Mouse (Mus musculus) T-helper 2 cell (primary cell): ENCODE results near the gene Hist1h2bc.

ENCODE experiments used
- in situ Hi-C: fragments of 300-600 bp; cut with MboI, MseI; formaldehyde crosslinking; loops from one replicate; pipeline ENCODE4 v1.15.1; 2025; ENCODE audit warnings: high pct_unique_total_duplicates

The Hist1h2bc gene

DNA sequence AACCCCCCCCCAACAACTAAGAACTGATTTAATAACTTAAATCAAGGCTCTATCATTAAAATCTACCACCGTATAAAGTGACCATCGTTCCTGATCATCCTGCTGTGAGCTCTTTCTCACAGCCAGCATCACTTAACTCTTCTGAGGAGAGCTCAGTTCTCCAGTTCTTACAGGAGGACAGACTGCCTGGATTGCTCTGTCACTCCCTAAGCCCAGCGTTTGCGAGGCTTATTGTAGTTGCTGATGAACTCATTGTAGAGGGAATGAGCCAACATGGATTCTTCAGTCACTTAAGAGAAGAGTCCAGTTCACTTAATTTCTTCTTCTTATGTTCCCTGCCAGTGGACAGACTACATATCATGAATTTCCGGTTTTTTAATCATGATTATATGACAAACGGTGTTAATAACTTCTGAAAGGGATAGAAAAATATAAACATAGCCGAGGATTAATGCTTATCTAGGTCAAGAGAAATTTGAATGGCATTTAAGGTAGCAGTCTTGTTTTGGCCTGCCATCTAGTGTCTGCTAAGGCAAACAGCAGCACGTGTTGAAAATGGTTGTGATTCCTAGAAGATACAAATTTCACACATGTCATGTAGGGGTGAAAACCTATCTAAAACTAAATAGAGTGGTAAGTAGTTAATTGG lies 48.3 kb downstream of the Hist1h2bc start:
- in situ Hi-C loops: loop anchor here (5.0 kb wide), 1 partner anchor 35 kb away; the partner anchor contains the start of genes Hist1h1t and Hist1h4c

DNA sequence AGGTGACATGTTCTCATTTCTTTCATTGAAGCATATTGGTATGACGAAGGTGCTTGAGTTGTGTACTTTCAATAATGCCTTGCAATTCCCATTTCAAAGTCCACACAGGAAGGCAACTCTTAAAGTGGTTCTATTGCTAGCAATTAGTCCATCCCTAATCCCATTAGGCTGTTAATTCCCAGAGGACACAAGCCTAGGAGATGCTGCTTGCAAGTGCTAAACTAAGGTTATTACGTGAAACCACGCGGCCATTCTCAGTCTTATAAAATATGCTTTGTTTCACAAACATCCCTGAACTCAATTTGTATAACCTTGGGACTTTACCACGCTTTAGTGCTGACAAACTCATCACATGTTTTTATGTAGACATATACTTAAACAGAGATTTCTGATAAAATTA lies 53.1 kb downstream of the Hist1h2bc start:
- in situ Hi-C loops: no loop called here

DNA sequence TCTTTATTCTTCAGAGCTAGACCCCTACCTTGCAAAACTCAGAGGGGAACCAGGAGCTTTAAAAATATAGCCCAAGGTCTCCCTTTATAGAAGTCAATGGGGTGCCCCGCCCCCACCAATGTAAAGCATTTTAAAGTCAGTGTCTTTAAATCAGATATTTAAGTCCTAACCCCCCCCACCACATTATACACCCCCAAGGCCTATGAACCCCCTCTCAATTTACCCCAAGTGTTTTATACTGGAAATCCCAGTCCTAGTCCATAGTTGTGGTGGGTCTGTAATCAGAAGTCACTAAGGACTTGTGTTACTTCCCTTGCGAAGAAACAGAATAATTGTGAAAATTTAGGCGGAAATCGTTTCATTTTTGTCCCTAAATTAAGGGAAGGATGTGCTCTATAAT lies 54.0 kb downstream of the Hist1h2bc start:
- in situ Hi-C loops: no loop called here

DNA sequence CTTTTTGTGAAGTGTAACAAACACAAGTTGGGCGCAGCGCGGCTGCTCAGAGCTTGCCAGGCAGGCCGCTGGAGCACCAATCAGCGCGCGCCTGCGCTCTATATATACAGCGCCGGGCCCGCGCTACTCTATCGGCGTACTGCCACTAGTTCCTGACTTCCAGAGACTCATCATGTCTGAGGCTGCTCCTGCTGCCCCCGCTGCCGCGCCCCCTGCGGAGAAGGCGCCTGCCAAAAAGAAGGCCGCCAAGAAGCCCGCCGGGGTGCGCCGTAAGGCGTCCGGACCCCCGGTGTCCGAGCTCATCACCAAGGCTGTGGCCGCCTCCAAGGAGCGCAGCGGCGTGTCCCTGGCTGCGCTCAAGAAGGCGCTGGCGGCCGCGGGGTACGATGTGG lies 54.7 kb downstream of the Hist1h2bc start, which contains the start of gene Hist1h1c:
Gene Hist1h1c (plus strand): TSS at position 132 of the 392 bp plus-strand sequence.
- in situ Hi-C loops: no loop called here

DNA sequence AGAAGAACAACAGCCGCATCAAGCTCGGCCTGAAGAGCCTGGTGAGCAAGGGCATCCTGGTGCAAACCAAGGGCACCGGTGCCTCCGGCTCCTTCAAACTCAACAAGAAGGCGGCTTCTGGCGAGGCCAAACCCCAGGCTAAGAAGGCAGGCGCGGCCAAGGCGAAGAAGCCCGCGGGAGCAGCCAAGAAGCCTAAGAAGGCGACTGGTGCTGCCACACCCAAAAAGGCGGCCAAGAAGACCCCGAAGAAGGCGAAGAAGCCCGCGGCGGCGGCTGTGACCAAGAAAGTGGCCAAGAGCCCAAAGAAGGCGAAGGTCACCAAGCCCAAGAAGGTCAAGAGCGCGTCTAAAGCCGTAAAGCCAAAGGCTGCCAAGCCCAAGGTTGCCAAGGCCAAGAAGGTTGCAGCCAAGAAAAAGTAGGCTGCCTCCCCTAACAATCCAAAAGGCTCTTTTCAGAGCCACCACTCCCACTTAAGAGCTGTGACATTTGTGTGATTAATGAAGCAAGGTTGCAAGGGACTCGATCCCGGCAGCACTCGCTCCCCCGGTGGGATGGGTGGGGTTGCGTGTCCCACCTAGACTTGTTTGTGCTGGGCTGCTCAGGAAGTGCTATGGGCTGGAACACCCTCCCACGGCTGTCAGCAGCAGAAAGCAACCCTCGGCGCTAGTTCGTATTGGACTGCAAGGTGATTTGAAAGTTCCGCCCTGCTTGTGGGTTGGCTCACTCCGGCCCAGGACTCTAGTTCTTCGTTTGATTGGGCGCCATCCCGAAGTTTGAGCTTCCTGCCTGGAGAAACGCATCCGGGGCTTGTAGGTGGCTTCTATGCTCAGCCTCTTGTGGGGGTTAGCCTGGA lies 55.3 kb downstream of the Hist1h2bc start:
- in situ Hi-C loops: no loop called here

DNA sequence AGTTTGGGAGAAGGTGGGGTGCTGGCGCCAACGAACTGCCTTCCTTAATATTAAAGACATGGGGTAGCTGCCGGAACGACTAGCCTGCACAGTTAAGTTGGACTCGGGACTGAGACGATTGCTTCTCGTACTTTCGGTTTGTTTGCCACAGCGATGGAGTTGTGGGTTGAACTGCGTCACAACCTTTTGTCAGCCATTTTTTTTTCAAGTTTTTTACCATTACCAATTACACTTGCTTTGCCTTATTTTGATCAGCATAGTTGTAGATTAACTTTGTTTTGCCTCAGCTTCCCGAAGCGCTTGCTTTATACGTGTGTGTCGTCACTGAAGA lies 55.9 kb downstream of the Hist1h2bc start:
- in situ Hi-C loops: no loop called here

DNA sequence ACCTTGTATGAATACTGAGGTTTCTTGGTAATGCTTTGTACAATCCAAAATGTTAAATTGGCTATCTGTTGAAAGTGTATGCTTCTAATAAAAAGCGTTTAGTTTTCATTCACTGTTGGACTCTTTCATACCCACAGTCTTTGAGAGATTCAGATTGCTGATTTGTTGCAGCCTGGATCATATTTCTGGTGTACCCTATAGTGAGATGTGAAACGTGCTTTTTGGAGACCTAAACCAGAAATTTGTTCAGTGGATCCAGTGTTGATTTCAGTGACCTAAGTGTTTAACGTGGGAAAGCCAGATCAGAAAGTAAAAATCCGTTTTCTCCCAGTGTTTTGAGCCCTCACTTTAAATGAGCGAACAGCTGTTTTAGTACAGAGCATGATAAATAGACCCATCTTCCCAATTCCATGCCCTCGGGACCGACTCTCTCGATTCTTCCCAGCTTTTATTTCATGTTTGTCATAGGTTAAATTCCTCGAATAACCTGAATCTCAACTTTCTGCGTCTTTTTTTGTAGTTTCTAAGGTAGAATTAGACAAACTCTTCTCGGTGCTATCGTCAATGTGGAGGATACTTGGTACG lies 56.3 kb downstream of the Hist1h2bc start:
- in situ Hi-C loops: no loop called here

DNA sequence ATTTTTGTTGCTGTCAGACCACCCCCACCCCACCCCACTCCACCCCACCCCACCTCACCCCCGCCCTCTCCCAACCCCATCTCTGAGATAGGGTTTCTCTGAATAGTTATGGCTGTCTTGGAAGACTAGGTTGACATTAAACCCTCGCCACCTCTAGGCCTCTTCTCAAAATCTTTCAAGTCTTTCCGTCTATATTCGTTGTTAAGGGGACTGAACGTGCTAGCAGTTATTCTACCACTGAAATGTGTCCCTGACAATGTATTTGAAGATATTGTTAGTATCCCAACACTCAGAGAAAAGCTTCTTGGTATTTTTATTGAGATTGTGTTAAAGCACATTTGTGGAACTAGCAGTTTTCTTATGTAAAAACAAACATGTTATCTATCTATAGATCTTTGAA lies 56.9 kb downstream of the Hist1h2bc start:
- in situ Hi-C loops: no loop called here

DNA sequence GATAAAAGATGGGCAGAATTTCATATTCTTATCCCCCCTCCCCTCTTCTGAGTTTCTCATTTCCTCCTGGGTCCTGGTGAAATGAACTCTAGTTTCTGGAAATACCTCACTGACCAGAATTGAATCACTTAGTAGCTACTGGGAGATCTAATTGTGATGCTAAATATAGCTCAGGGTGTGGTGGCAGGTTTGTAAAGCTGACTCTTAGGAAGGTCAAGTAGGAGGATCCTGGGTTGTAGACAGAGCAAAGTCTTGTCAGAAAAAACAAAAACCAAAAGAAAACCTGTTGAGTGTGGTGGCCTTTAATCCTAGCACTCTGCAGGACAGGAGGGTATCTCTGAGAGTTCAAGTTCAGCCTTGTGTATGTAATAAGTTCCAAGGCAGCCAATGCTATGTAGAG lies 58.0 kb downstream of the Hist1h2bc start:
- in situ Hi-C loops: no loop called here
